Comparison of ENCODE assay signal across 8 mouse cellular contexts in genomic region chr1:150164890-150165596, GRCm38 (mm10).
DNase-seq lines count a peak whose midpoint lies in the region; ATAC-seq and TF ChIP-seq lines count a peak whose summit lies in the region.

No protein-coding gene starts in this region.

- DNase-seq in kidney, adult 2 months = peak; percentile 4
- no peak for DNase-seq in kidney, postnatal 25 days
- DNase-seq in ZHBTc4 (ENCODE audit: low read depth, low spot score) = peak; percentile 20
- DNase-seq in fibroblast of lung, adult 2 months (ENCODE audit: low read depth) = peak; percentile 67
- DNase-seq in liver, postnatal 0 days = peak; percentile 41
- DNase-seq in splenic B cell, adult 2 months (ENCODE audit: low read depth, low spot score) = peak; percentile 11
- no peak for DNase-seq in ovary, postnatal 14 days (ENCODE audit: low spot score)
- no peak for DNase-seq in right cerebral cortex, postnatal 25 days

- H3K27me3 ChIP-seq in kidney, adult 2 months (replicated peaks; ENCODE audit: control insufficient read depth, insufficient read depth, low read length) = no peaks in the 10 kb centered on the region
- H3K27me3 ChIP-seq in liver, postnatal 0 days (ENCODE audit: insufficient read depth, low read length) = no peaks in the 10 kb centered on the region
- no peaks in the 10 kb centered on the region for H3K27me3 ChIP-seq in splenic B cell, adult 2 months (ENCODE audit: control insufficient read depth, insufficient read depth, low read length, poor library complexity, severe bottlenecking)

- H3K4me3 ChIP-seq in kidney, adult 2 months (ENCODE audit: insufficient read depth, low read depth, low read length) = 0 out of 2 replicates have a peak overlapping the region, but pooled peaks have one; percentile 3
- H3K4me3 ChIP-seq in liver, postnatal 0 days (ENCODE audit: low read depth, low read length) = no peak overlapping the region

- H3K9ac ChIP-seq in liver, postnatal 0 days (replicated peaks) = no peak overlapping the region

- 70% methylated on average over 17 of the region's 17 CpGs for WGBS in kidney, adult 2 months
- 21% methylated on average over 17 of the region's 17 CpGs for WGBS in liver, postnatal 0 days (ENCODE audit: insufficient replicate concordance)

- TF ChIP-seq CTCF in kidney, adult 2 months (conservative IDR thresholded peaks at IDR 0.05; ENCODE audit: insufficient read depth, insufficient read length, low read depth, low read length) = no peak
- TF ChIP-seq CTCF in liver, postnatal 0 days (IDR thresholded peaks at IDR 0.05; ENCODE audit: low read depth) = no peak

- no peaks in the 10 kb centered on the region for H3K4me1 ChIP-seq in kidney, adult 2 months (ENCODE audit: control insufficient read depth, insufficient read depth, low read length)
- H3K4me1 ChIP-seq in liver, postnatal 0 days (ENCODE audit: insufficient read depth) = no peaks in the 10 kb centered on the region

- ATAC-seq in liver, postnatal 0 days = peak; percentile 83

- no peak for TF ChIP-seq EP300 in liver, postnatal 0 days (IDR thresholded peaks at IDR 0.05; ENCODE audit: low read depth)

- H3K36me3 ChIP-seq in kidney, adult 2 months (ENCODE audit: control insufficient read depth, insufficient read depth, low read length) = no peaks in the 10 kb centered on the region
- no peaks in the 10 kb centered on the region for H3K36me3 ChIP-seq in liver, postnatal 0 days (replicated peaks; ENCODE audit: insufficient read depth, low read length)
- H3K36me3 ChIP-seq in splenic B cell, adult 2 months (ENCODE audit: control insufficient read depth, insufficient read depth, low read length, poor library complexity, severe bottlenecking) = no peaks in the 10 kb centered on the region

- H3K27ac ChIP-seq in kidney, adult 2 months (ENCODE audit: insufficient read depth, low read depth, low read length) = no peak overlapping the region
- H3K27ac ChIP-seq in liver, postnatal 0 days (ENCODE audit: low read depth) = peak overlapping the region; percentile 64

- H3K9me3 ChIP-seq in liver, postnatal 0 days (ENCODE audit: low read length) = no peaks in the 10 kb centered on the region

- H3K4me2 ChIP-seq in liver, postnatal 0 days (ENCODE audit: low read depth, low read length) = peak overlapping the region; percentile 42

- no peak for TF ChIP-seq POLR2A in kidney, adult 2 months (IDR thresholded peaks at IDR 0.05; ENCODE audit: low read depth, low read length)

Comparison
In these comparisons a context has a peak if more than half of its experiments do, and no peak if none do; other contexts are left out.
1. DNase-seq: peak in kidney, adult 2 months (single experiment), ZHBTc4 (single experiment), fibroblast of lung, adult 2 months (single experiment), liver, postnatal 0 days (single experiment) and splenic B cell, adult 2 months (single experiment); none in kidney, postnatal 25 days (0 of 2), ovary, postnatal 14 days (single experiment) and right cerebral cortex, postnatal 25 days (single experiment).